Mouse (Mus musculus) megakaryocyte, embryonic 14.5 days (primary cell): ENCODE data around the gene Col25a1. TPM values are rescaled to one million over a fixed set of nuclear protein-coding genes. Genes with fewer than 3 reads are reported as not detected.

Experiments
- H3K27me3 ChIP-seq: replicated peaks from 2 replicates; pipeline ENCODE3; 2012; ENCODE audit warnings: inconsistent platforms
- H3K36me3 ChIP-seq: replicated peaks from 2 replicates; pipeline ENCODE3; 2012; ENCODE audit warnings: low read length, inconsistent platforms, mixed read lengths
- H3K4me1 ChIP-seq: 2 replicates; pipeline ENCODE4 v1.6.1; 2012; ENCODE audit warnings: inconsistent platforms
- H3K4me3 ChIP-seq: replicated peaks from 2 replicates; pipeline ENCODE3; 2012; ENCODE audit warnings: moderate library complexity, mild to moderate bottlenecking, inconsistent platforms
- H3K9me3 ChIP-seq: 2 replicates; pipeline ENCODE4 v1.6.1; 2012; ENCODE audit warnings: inconsistent platforms
- FLI1 ChIP-seq: IDR thresholded peaks from 2 replicates; pipeline ENCODE4 v1.6.1; 2012; ENCODE audit warnings: low read length, inconsistent platforms, mixed read lengths
- GATA1 ChIP-seq: IDR thresholded peaks from 3 replicates; pipeline ENCODE4 v1.6.1; 2012; ENCODE audit warnings: mixed read lengths, low read length, inconsistent platforms, borderline replicate concordance
- polyA plus RNA-seq: library from polyadenylated mRNA; stranded (reverse); fragments of >175 nt; gene quantifications from 2 replicates; pipeline ENCODE4 v1.2.3, GENCODE M21; 2012; ENCODE audit warnings: low replicate concordance; ENCODE audit not compliant: insufficient read depth

The Col25a1 gene
- polyA plus RNA-seq, 1 experiment: 0.06 TPM

- H3K4me1 ChIP-seq: no peaks in the 10 kb centered on the region
- no peak for TF ChIP-seq GATA1
- no peaks in the 10 kb centered on the region for H3K36me3 ChIP-seq
- peaks cover 5% of the 10 kb centered on the region; the same call in 1 of the 2 replicates for H3K9me3 ChIP-seq
- no peaks in the 10 kb centered on the region for H3K27me3 ChIP-seq
- no peak overlapping the region for H3K4me3 ChIP-seq
Observed at GRCm38 (mm10) chr3:130159906-130160305, 28.6 kb downstream of the Col25a1 start.

GRCm38 (mm10) chr3:130160902-130161301 lies 29.6 kb downstream of the Col25a1 start:
- Histone ChIP-seq H3K9me3 (peaks cover 5% of the 10 kb centered on the region; the same call in 1 of the 2 replicates), H3K4me3 (no peak overlapping the region), H3K4me1 (no peaks in the 10 kb centered on the region), H3K36me3 (no peaks in the 10 kb centered on the region), H3K27me3 (no peaks in the 10 kb centered on the region)
- no peak for TF ChIP-seq FLI1
- TF ChIP-seq GATA1: no peak

- no peaks in the 10 kb centered on the region for H3K27me3 ChIP-seq
- TF ChIP-seq FLI1 (no peak), GATA1 (no peak)
- peaks cover 5% of the 10 kb centered on the region; the same call in 1 of the 2 replicates for H3K9me3 ChIP-seq
- H3K4me1 ChIP-seq: no peaks in the 10 kb centered on the region
- no peaks in the 10 kb centered on the region for H3K36me3 ChIP-seq
- H3K4me3 ChIP-seq: no peak overlapping the region
Observed at GRCm38 (mm10) chr3:130161323-130161917, 30.1 kb downstream of the Col25a1 start.

- no peaks in the 10 kb centered on the region for H3K36me3 ChIP-seq
- TF ChIP-seq FLI1 (no peak), GATA1 (no peak)
- no peaks in the 10 kb centered on the region for H3K4me1 ChIP-seq
- peaks cover 4% of the 10 kb centered on the region; the same call in 1 of the 2 replicates for H3K9me3 ChIP-seq
- H3K27me3 ChIP-seq: no peaks in the 10 kb centered on the region
- H3K4me3 ChIP-seq: no peak overlapping the region
Observed at GRCm38 (mm10) chr3:130166875-130167274, 35.6 kb downstream of the Col25a1 start.

- H3K27me3 ChIP-seq: no peaks in the 10 kb centered on the region
- peaks cover 12% of the 10 kb centered on the region for H3K9me3 ChIP-seq
- H3K36me3 ChIP-seq: no peaks in the 10 kb centered on the region
- TF ChIP-seq FLI1 (no peak), GATA1 (no peak)
- no peak overlapping the region for H3K4me3 ChIP-seq
- H3K4me1 ChIP-seq: no peaks in the 10 kb centered on the region
Observed at GRCm38 (mm10) chr3:130172764-130173163, 41.5 kb downstream of the Col25a1 start.

- peaks cover 27% of the 10 kb centered on the region for H3K27me3 ChIP-seq
- peaks cover 16% of the 10 kb centered on the region for H3K4me1 ChIP-seq
- no peak for TF ChIP-seq FLI1
- TF ChIP-seq GATA1: no peak
- no peaks in the 10 kb centered on the region for H3K36me3 ChIP-seq
- H3K4me3 ChIP-seq: peak overlapping the region; percentile 86
- peaks cover 6% of the 10 kb centered on the region; the same call in 1 of the 2 replicates for H3K9me3 ChIP-seq
Observed at GRCm38 (mm10) chr3:130180181-130180940, 49.1 kb downstream of the Col25a1 start.

GRCm38 (mm10) chr3:130180964-130181590 lies 49.8 kb downstream of the Col25a1 start:
- no peaks in the 10 kb centered on the region for H3K36me3 ChIP-seq
- H3K4me1 ChIP-seq: peaks cover 16% of the 10 kb centered on the region
- TF ChIP-seq FLI1 (no peak), GATA1 (no peak)
- peak overlapping the region; percentile 86 for H3K4me3 ChIP-seq
- peaks cover 27% of the 10 kb centered on the region for H3K27me3 ChIP-seq
- H3K9me3 ChIP-seq: peaks cover 6% of the 10 kb centered on the region; the same call in 1 of the 2 replicates

GRCm38 (mm10) chr3:130181591-130181980 lies 50.3 kb downstream of the Col25a1 start:
- Histone ChIP-seq H3K27me3 (peaks cover 27% of the 10 kb centered on the region), H3K36me3 (no peaks in the 10 kb centered on the region), H3K9me3 (peaks cover 6% of the 10 kb centered on the region; the same call in 1 of the 2 replicates), H3K4me1 (peaks cover 16% of the 10 kb centered on the region), H3K4me3 (peak overlapping the region; percentile 86)
- no peak for TF ChIP-seq GATA1
- TF ChIP-seq FLI1: no peak

- Histone ChIP-seq H3K9me3 (peaks cover 6% of the 10 kb centered on the region; the same call in 1 of the 2 replicates), H3K4me1 (peaks cover 16% of the 10 kb centered on the region), H3K27me3 (peaks cover 27% of the 10 kb centered on the region), H3K4me3 (no peak overlapping the region), H3K36me3 (no peaks in the 10 kb centered on the region)
- no peak for TF ChIP-seq FLI1
- no peak for TF ChIP-seq GATA1
Observed at GRCm38 (mm10) chr3:130182450-130182849, 51.1 kb downstream of the Col25a1 start.

GRCm38 (mm10) chr3:130185111-130185510 lies 53.8 kb downstream of the Col25a1 start:
- no peak overlapping the region for H3K4me3 ChIP-seq
- peaks cover 15% of the 10 kb centered on the region for H3K4me1 ChIP-seq
- peaks cover 18% of the 10 kb centered on the region for H3K27me3 ChIP-seq
- no peaks in the 10 kb centered on the region for H3K36me3 ChIP-seq
- H3K9me3 ChIP-seq: peaks cover 6% of the 10 kb centered on the region; the same call in 1 of the 2 replicates
- TF ChIP-seq FLI1 (no peak), GATA1 (no peak)
